Mouse (Mus musculus) spleen, adult 2 months (tissue): ENCODE measurements around the gene Txnrd2. TPM values are rescaled to one million over a fixed set of nuclear protein-coding genes. Genes with fewer than 3 reads are reported as not detected.

Source experiments
- DNase-seq, 2 experiments: peaks; one replicate each; pipeline versions ENCODE4 v3.0.0 to v3.0.0-alpha.2; 2012 to 2021; ENCODE audit warnings: low spot score in 2 of 2, low read depth in 1 of 2
- H3K27ac ChIP-seq: fragments of 200-500 bp; 2 replicates; pipeline ENCODE4 v1.5.1; 2012; ENCODE audit warnings: low read length, inconsistent platforms; ENCODE audit not compliant: insufficient read depth
- H3K27me3 ChIP-seq: fragments of 200-500 bp; 2 replicates; pipeline ENCODE4 v1.6.1; 2012; ENCODE audit warnings: mild to moderate bottlenecking, moderate library complexity, low read length, inconsistent platforms; ENCODE audit not compliant: control insufficient read depth, insufficient read depth
- H3K36me3 ChIP-seq: fragments of 200-500 bp; 2 replicates; pipeline ENCODE4 v1.6.1; 2012; ENCODE audit warnings: mild to moderate bottlenecking, low read length, inconsistent platforms; ENCODE audit not compliant: control insufficient read depth, insufficient read depth
- H3K4me1 ChIP-seq: fragments of 200-500 bp; 2 replicates; pipeline ENCODE4 v1.6.1; 2011; ENCODE audit warnings: inconsistent platforms; ENCODE audit not compliant: control insufficient read depth, insufficient read depth, insufficient read length
- H3K4me3 ChIP-seq: fragments of 200-500 bp; 2 replicates; pipeline ENCODE4 v1.5.1; 2011; ENCODE audit warnings: mild to moderate bottlenecking, inconsistent platforms; ENCODE audit not compliant: insufficient read depth, insufficient read length; ENCODE audit errors: extremely low read depth
- CTCF ChIP-seq: fragments of 200-500 bp; IDR thresholded peaks from 2 replicates; pipeline ENCODE4 v1.5.1; 2011; ENCODE audit warnings: mild to moderate bottlenecking, inconsistent platforms; ENCODE audit not compliant: insufficient read depth, insufficient read length, insufficient replicate concordance; ENCODE audit errors: extremely low read depth
- POLR2A ChIP-seq: fragments of 200-500 bp; IDR thresholded peaks from 2 replicates; pipeline ENCODE4 v1.6.1; 2011; ENCODE audit warnings: low read depth, low read length, inconsistent platforms
- WGBS: fragments of 180-500 bp; shearing (Covaris S2); methylation state at CpG from one replicate; pipeline ENCODE4 v1.1.7; 2018; 5-methylcytosine and 5-hydroxymethylcytosine counted together
- polyA plus RNA-seq: library from polyadenylated mRNA; depleted of rRNA; stranded (reverse); fragments of >200 nt; gene quantifications from 2 replicates; pipeline ENCODE4 v1.2.3, GENCODE M21; 2012; rRNA removed

The Txnrd2 gene
- 22.3 and 29.0 TPM in 2 replicates for polyA plus RNA-seq

DNA sequence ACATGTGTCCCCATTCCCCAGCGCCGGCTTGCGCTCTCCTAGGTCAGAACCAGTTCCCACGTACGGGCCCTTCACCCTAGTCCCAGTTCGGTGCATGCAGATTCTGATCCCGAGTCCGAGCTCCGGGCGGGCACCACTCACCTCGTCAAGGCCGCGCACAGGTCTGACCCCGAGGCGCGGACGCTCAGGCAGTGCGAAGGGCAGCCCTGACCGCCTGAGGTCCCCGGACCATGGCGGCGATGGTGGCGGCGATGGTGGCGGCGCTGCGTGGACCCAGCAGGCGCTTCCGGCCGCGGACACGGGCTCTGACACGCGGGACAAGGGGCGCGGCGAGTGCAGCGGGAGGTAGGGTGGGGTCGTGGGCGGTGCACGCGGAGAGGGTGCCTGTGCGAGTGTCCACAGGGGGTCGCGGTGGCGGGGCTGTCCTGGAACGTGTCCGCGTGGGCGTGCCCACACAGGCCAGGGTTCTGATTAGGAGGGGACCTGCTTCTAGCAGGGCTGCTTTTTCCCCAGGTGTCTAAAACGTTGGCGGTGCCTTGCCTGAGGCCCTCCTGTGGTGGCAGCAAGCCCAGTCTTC is at the start of gene Txnrd2:
Gene Txnrd2 (plus strand): TSS at position 170 of the 577 bp plus-strand sequence.
- no peaks in the 10 kb centered on the region for H3K27me3 ChIP-seq
- DNase-seq: peak; percentile 17 to 69
- H3K36me3 ChIP-seq: no peaks in the 10 kb centered on the region
- H3K27ac ChIP-seq: peak within 1 kb of the TSS; percentile 68
- TF ChIP-seq CTCF (peak; percentile 28; the same call in 1 of the 2 replicates), POLR2A (no peak; the same call in 1 of the 2 replicates)
- H3K4me3 ChIP-seq: peak within 1 kb of the TSS; percentile 83
- WGBS: under 1% methylated on average over 52 of the region's 52 CpGs
- H3K4me1 ChIP-seq: peaks cover 8% of the 10 kb centered on the region; the same call in 1 of the 2 replicates

DNA sequence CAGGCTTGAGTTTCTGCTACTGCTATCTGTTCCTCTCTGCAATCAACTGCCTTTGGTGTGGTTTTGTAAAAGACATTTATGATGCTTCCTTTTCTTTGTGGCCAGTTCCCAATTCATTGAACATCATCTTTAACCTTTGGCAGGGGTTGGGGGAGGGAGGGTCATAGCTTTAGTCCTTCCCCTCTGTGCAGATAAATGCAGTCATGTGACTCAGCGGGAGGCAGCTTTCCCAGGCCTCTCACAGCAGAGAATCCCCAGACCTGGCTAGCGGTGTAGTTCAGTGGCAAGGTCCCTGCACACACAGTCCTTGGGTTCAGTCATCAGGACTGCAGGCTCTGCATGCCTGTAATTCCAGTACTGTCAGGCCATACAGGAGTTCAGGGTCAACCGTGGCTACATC is 49.0 kb upstream of the Txnrd2 start:
- Histone ChIP-seq H3K4me1 (peaks cover 8% of the 10 kb centered on the region; the same call in 1 of the 2 replicates), H3K27ac (no peak overlapping the region), H3K4me3 (no peak overlapping the region), H3K27me3 (no peaks in the 10 kb centered on the region), H3K36me3 (no peaks in the 10 kb centered on the region)
- TF ChIP-seq CTCF: no peak
- TF ChIP-seq POLR2A: no peak
- WGBS: 72% methylated on average over 3 of the region's 3 CpGs
- DNase-seq: no peak

DNA sequence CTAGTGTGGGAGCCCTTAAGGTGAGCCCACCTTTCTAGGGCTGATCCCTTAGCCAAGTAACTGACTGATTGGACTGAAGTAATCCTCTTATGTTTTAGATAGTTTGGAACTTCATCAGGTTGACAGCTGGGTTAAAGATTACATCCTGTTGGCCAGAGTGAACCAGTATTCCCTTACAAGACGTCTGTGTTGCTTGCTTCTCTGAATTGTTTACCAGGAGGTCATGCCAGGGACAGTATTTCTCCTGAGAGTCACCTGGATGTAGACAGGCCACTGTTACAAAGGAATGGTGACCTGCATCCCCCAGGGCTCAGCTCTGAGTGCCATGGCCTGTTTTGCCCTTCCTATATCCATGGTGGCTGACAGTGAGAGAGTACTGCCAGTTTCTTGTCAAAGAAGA is 47.7 kb upstream of the Txnrd2 start:
- no peak for TF ChIP-seq POLR2A
- TF ChIP-seq CTCF: no peak
- H3K36me3 ChIP-seq: no peaks in the 10 kb centered on the region
- 57% methylated on average over 1 of the region's 1 CpGs for WGBS
- no peaks in the 10 kb centered on the region for H3K27me3 ChIP-seq
- no peak overlapping the region for H3K27ac ChIP-seq
- H3K4me1 ChIP-seq: peaks cover 8% of the 10 kb centered on the region; the same call in 1 of the 2 replicates
- H3K4me3 ChIP-seq: no peak overlapping the region
- DNase-seq: no peak

DNA sequence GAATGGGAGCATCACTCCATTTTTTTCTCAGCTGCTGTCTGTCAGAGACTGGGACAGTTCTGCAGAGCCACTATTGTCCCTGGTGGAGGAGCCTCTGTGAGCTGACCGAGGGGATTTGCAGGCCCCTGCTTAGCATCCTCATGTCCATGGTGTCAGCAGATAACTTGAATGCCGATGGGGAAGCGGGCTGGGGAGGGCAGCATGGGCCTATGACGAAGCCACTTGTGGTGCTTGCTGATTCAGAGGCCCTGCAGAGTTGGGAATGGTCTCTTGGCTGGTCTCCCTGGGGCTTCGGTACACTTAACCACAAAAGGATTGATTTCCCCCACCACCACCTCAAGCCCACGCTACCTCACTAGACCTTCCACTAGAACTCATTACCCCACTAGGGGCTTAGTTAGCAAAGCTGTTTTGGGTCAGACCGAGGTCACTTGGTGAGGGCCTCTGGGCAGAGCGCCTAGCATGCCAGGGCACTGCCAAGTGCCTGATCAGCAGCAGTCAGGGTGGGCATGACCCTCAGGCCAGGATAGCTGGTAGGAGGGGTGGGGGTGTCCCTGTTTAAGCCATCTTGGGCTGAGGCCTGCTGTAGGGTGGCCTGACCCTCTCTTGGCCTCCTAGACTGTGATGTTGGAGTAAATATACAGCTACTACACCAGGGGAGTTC is 46.7 kb upstream of the Txnrd2 start:
- H3K27ac ChIP-seq: no peak overlapping the region
- H3K4me1 ChIP-seq: peaks cover 8% of the 10 kb centered on the region; the same call in 1 of the 2 replicates
- no peaks in the 10 kb centered on the region for H3K36me3 ChIP-seq
- H3K4me3 ChIP-seq: no peak overlapping the region
- TF ChIP-seq POLR2A (no peak), CTCF (no peak)
- no peak for DNase-seq
- WGBS: 92% methylated on average over 8 of the region's 8 CpGs
- H3K27me3 ChIP-seq: no peaks in the 10 kb centered on the region

DNA sequence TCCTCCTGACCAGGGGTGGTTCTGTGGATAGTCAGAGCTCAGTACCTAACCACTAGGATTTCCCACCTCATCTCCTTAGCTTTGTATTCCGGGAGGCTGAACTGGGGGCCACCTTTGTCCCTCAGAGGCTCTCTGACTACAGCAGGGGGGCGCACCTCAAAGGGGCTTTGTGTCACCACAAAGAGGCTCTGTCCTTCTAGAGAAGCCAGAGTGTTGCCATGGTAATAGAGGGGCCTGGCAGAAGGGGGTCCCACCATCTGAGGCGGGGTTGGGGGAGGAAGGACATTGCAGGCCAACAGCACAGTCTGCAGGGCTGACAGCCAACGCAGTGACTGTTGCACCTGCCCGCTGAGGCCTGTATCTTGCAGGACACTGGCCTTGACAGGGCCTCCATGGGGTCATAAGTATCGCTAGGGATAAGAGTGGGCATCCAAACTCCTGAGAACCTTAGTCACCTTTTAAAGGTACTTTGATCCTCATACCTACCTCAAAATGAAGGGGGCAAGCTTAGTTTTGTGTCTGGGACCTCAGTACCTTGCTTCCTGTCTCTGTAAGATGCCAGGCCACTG is 45.6 kb upstream of the Txnrd2 start:
- peaks cover 8% of the 10 kb centered on the region; the same call in 1 of the 2 replicates for H3K4me1 ChIP-seq
- WGBS: 94% methylated on average over 6 of the region's 6 CpGs
- no peaks in the 10 kb centered on the region for H3K27me3 ChIP-seq
- no peaks in the 10 kb centered on the region for H3K36me3 ChIP-seq
- H3K4me3 ChIP-seq: no peak overlapping the region
- no peak for DNase-seq
- TF ChIP-seq POLR2A: no peak
- TF ChIP-seq CTCF: no peak
- no peak overlapping the region for H3K27ac ChIP-seq

GRCm38 (mm10) chr16:18381621-18382258 is 44.4 kb upstream of the Txnrd2 start:
- no peaks in the 10 kb centered on the region for H3K36me3 ChIP-seq
- DNase-seq: no peak
- no peak overlapping the region for H3K27ac ChIP-seq
- peaks cover 3% of the 10 kb centered on the region; the same call in 1 of the 2 replicates for H3K4me1 ChIP-seq
- TF ChIP-seq POLR2A (no peak), CTCF (no peak)
- H3K27me3 ChIP-seq: no peaks in the 10 kb centered on the region
- no peak overlapping the region for H3K4me3 ChIP-seq
- 93% methylated on average over 6 of the region's 6 CpGs for WGBS
